Mouse (Mus musculus): ENCODE measurements at regions not wholly inside any gene's neighbourhood (a gene's known extent, or its start where the extent isn't known, plus 50 kb on each side); places are given as distances from the start of the nearest gene placed in this dataset.

DNA sequence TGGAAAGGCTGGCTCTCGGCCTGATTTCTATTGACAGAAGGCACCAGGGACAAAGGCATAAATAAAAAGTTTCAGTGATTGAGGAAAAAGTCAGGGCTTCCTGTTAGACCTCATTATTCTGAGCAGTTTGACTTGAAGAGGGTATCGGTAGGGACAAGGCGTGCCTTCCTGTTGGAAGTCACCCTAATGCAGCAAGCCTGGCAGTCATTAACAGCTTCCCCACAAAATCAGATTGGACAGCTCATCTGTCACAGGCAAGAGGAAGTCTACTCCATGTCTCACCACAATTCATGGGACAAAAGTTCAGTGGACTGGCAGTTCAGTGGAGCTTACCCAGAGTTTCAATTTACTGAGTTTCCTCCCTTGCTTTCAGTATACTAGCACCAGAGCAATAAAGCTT lies 715.5 kb downstream of the Fam181b start:
- no peaks in the 10 kb centered on the region for H3K4me1 ChIP-seq (replicated peaks; ENCODE audit: control insufficient read depth, insufficient read depth, low read length)
- WGBS, result 48% methylated on average over 3 of the region's 3 CpGs
- no peak overlapping the region for H3K9ac ChIP-seq (ENCODE audit: low read depth, low read length)
- H3K27ac ChIP-seq (ENCODE audit: low read depth, low read length), result no peak overlapping the region
- no peak overlapping the region for H3K4me3 ChIP-seq (ENCODE audit: low read depth, low read length)
- H3K36me3 ChIP-seq (ENCODE audit: control insufficient read depth, insufficient read depth, low read length), result no peaks in the 10 kb centered on the region
- no peak for DNase-seq (ENCODE audit: low spot score)
- no peaks in the 10 kb centered on the region for H3K27me3 ChIP-seq (ENCODE audit: control insufficient read depth, insufficient read depth, low read length)
- no peak overlapping the region for H3K4me2 ChIP-seq (replicated peaks; ENCODE audit: low read depth, low read length)
- no peak for ATAC-seq (ENCODE audit: low FRiP score)
- H3K9me3 ChIP-seq (ENCODE audit: control insufficient read depth, low read length), result no peaks in the 10 kb centered on the region

GRCm38 (mm10) chr7:93835697-93836096 lies 756.0 kb downstream of the Fam181b start:
- DNase-seq (ENCODE audit: low spot score) (no peak), ATAC-seq (ENCODE audit: low FRiP score) (no peak)
- Histone ChIP-seq H3K27me3 (ENCODE audit: control insufficient read depth, insufficient read depth, low read length) (no peaks in the 10 kb centered on the region), H3K4me3 (ENCODE audit: low read depth, low read length) (no peak overlapping the region), H3K27ac (ENCODE audit: low read depth, low read length) (no peak overlapping the region), H3K4me1 (replicated peaks; ENCODE audit: control insufficient read depth, insufficient read depth, low read length) (no peaks in the 10 kb centered on the region), H3K9ac (ENCODE audit: low read depth, low read length) (no peak overlapping the region), H3K9me3 (ENCODE audit: control insufficient read depth, low read length) (no peaks in the 10 kb centered on the region), H3K4me2 (replicated peaks; ENCODE audit: low read depth, low read length) (no peak overlapping the region), H3K36me3 (ENCODE audit: control insufficient read depth, insufficient read depth, low read length) (no peaks in the 10 kb centered on the region)
- 80% methylated on average over 3 of the region's 3 CpGs for WGBS

- H3K27me3 ChIP-seq (ENCODE audit: control insufficient read depth, insufficient read depth, low read length), result no peaks in the 10 kb centered on the region
- no peak overlapping the region for H3K4me2 ChIP-seq (replicated peaks; ENCODE audit: low read depth, low read length)
- DNase-seq (ENCODE audit: low spot score), result no peak
- 87% methylated on average over 2 of the region's 2 CpGs for WGBS
- no peaks in the 10 kb centered on the region for H3K36me3 ChIP-seq (ENCODE audit: control insufficient read depth, insufficient read depth, low read length)
- no peak overlapping the region for H3K9ac ChIP-seq (ENCODE audit: low read depth, low read length)
- H3K4me1 ChIP-seq (replicated peaks; ENCODE audit: control insufficient read depth, insufficient read depth, low read length), result no peaks in the 10 kb centered on the region
- no peak overlapping the region for H3K4me3 ChIP-seq (ENCODE audit: low read depth, low read length)
- H3K27ac ChIP-seq (ENCODE audit: low read depth, low read length), result no peak overlapping the region
- H3K9me3 ChIP-seq (ENCODE audit: control insufficient read depth, low read length), result no peaks in the 10 kb centered on the region
- ATAC-seq (ENCODE audit: low FRiP score), result no peak
These were observed 756.5 kb downstream of the Fam181b start for GRCm38 (mm10) chr7:93836169-93836568.

DNA sequence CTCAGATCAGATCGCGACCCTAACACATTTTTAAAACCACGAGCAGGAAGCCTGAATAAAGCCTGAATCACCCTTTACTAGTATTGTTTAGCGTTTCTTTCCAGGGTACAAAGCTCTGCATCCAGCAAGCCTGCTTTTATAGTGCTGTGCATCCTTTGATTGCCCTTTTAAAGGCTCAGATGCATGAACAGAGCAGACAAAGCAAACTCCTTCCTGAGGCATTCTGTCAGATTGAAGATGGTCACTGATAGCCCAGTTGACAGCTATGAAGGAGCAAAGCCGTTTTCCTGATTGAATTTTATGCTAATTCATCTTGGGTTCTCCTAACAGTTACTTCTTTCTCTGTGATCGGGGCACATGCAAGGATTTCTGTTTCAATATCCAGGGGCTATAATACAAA lies 775.4 kb downstream of the Fam181b start:
- H3K4me3 ChIP-seq (ENCODE audit: low read depth, low read length), result no peak overlapping the region
- no peak overlapping the region for H3K4me2 ChIP-seq (replicated peaks; ENCODE audit: low read depth, low read length)
- no peaks in the 10 kb centered on the region for H3K27me3 ChIP-seq (ENCODE audit: control insufficient read depth, insufficient read depth, low read length)
- DNase-seq (ENCODE audit: low spot score) (peak; percentile 12), ATAC-seq (ENCODE audit: low FRiP score) (peak; percentile 51)
- WGBS, result 46% methylated on average over 6 of the region's 6 CpGs
- no peaks in the 10 kb centered on the region for H3K9me3 ChIP-seq (ENCODE audit: control insufficient read depth, low read length)
- no peaks in the 10 kb centered on the region for H3K36me3 ChIP-seq (ENCODE audit: control insufficient read depth, insufficient read depth, low read length)
- H3K27ac ChIP-seq (ENCODE audit: low read depth, low read length), result no peak overlapping the region
- H3K9ac ChIP-seq (ENCODE audit: low read depth, low read length), result no peak overlapping the region
- H3K4me1 ChIP-seq (replicated peaks; ENCODE audit: control insufficient read depth, insufficient read depth, low read length), result no peaks in the 10 kb centered on the region

DNA sequence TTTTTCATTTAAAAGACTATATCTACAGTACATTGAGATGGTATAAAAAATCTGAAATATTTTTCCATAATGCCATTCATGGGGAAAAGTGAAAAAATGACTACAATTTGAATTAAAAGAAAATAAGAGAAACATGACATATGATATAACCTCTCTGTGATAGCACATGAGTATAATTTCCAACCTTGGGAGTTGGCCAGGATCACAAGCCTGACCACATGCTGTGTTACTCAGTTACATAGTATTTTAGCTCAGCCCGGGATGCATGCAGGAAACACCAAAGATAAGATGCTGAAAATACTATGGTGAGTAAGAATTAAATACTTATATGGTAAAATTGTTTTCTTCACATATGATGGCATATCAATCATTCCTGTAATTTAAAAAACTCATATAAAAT lies 814.0 kb downstream of the Fam181b start:
- no peaks in the 10 kb centered on the region for H3K27me3 ChIP-seq (ENCODE audit: control insufficient read depth, insufficient read depth, low read length)
- no peak overlapping the region for H3K4me2 ChIP-seq (replicated peaks; ENCODE audit: low read depth, low read length)
- no peak overlapping the region for H3K27ac ChIP-seq (ENCODE audit: low read depth, low read length)
- H3K9me3 ChIP-seq (ENCODE audit: control insufficient read depth, low read length), result no peaks in the 10 kb centered on the region
- H3K4me3 ChIP-seq (ENCODE audit: low read depth, low read length), result no peak overlapping the region
- H3K36me3 ChIP-seq (ENCODE audit: control insufficient read depth, insufficient read depth, low read length), result no peaks in the 10 kb centered on the region
- H3K9ac ChIP-seq (ENCODE audit: low read depth, low read length), result no peak overlapping the region
- H3K4me1 ChIP-seq (replicated peaks; ENCODE audit: control insufficient read depth, insufficient read depth, low read length), result no peaks in the 10 kb centered on the region
- 90% methylated on average over 1 of the region's 1 CpGs for WGBS
- ATAC-seq (ENCODE audit: low FRiP score) (no peak), DNase-seq (ENCODE audit: low spot score) (no peak)

DNA sequence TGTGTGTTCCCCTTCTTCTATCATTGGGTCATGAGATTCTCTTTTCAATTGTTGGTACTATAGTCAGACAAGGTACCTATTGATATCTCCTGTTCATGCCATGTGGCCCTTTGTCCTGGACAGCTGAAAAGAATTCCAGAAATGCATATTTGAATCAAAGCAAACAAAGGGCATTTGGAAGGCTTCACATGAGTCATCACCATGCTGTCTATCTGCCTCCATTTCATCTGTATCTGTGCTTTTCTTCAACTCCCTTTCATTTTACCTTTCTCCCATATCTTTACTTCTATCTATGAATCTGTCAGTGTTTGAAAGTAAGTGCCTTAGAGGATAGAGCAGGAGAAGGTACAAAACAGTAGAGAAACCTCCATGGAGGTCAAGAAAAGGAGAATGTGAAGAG lies 817.3 kb downstream of the Fam181b start:
- H3K4me2 ChIP-seq (replicated peaks; ENCODE audit: low read depth, low read length), result no peak overlapping the region
- H3K27ac ChIP-seq (ENCODE audit: low read depth, low read length), result no peak overlapping the region
- H3K4me3 ChIP-seq (ENCODE audit: low read depth, low read length), result no peak overlapping the region
- DNase-seq (ENCODE audit: low spot score) (no peak), ATAC-seq (ENCODE audit: low FRiP score) (no peak)
- no peaks in the 10 kb centered on the region for H3K9me3 ChIP-seq (ENCODE audit: control insufficient read depth, low read length)
- no peak overlapping the region for H3K9ac ChIP-seq (ENCODE audit: low read depth, low read length)
- no peaks in the 10 kb centered on the region for H3K27me3 ChIP-seq (ENCODE audit: control insufficient read depth, insufficient read depth, low read length)
- no peaks in the 10 kb centered on the region for H3K4me1 ChIP-seq (replicated peaks; ENCODE audit: control insufficient read depth, insufficient read depth, low read length)
- H3K36me3 ChIP-seq (ENCODE audit: control insufficient read depth, insufficient read depth, low read length), result no peaks in the 10 kb centered on the region

DNA sequence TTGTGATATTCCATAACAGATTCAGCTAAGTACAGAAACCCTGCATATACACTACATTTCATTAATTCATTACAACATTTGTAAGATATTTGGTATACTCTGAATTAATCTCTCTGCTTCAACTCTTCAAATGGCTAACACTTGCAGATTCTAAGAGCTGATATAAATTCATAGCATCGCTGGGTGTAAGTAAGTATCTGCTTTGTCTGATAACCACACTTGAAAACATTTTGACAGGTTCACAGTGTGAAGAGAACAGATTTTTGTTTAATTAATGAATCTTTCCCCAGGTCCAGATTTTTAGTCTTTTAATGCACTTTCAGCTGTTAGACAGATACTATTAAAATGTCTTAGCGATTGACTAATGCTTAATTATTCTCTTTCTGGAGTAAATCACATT lies 823.1 kb downstream of the Fam181b start:
- H3K27me3 ChIP-seq (ENCODE audit: control insufficient read depth, insufficient read depth, low read length), result no peaks in the 10 kb centered on the region
- H3K4me1 ChIP-seq (replicated peaks; ENCODE audit: control insufficient read depth, insufficient read depth, low read length), result no peaks in the 10 kb centered on the region
- H3K4me3 ChIP-seq (ENCODE audit: low read depth, low read length), result no peak overlapping the region
- H3K36me3 ChIP-seq (ENCODE audit: control insufficient read depth, insufficient read depth, low read length), result no peaks in the 10 kb centered on the region
- ATAC-seq (ENCODE audit: low FRiP score) (no peak), DNase-seq (ENCODE audit: low spot score) (no peak)
- WGBS, result 83% methylated on average over 2 of the region's 2 CpGs
- no peaks in the 10 kb centered on the region for H3K9me3 ChIP-seq (ENCODE audit: control insufficient read depth, low read length)
- H3K9ac ChIP-seq (ENCODE audit: low read depth, low read length), result no peak overlapping the region
- no peak overlapping the region for H3K27ac ChIP-seq (ENCODE audit: low read depth, low read length)
- H3K4me2 ChIP-seq (replicated peaks; ENCODE audit: low read depth, low read length), result no peak overlapping the region

- Histone ChIP-seq H3K36me3 (ENCODE audit: control insufficient read depth, insufficient read depth, low read length) (no peaks in the 10 kb centered on the region), H3K27ac (ENCODE audit: low read depth, low read length) (no peak overlapping the region), H3K27me3 (ENCODE audit: control insufficient read depth, insufficient read depth, low read length) (no peaks in the 10 kb centered on the region), H3K9ac (ENCODE audit: low read depth, low read length) (no peak overlapping the region), H3K4me3 (ENCODE audit: low read depth, low read length) (no peak overlapping the region), H3K4me1 (replicated peaks; ENCODE audit: control insufficient read depth, insufficient read depth, low read length) (no peaks in the 10 kb centered on the region), H3K4me2 (replicated peaks; ENCODE audit: low read depth, low read length) (no peak overlapping the region), H3K9me3 (ENCODE audit: control insufficient read depth, low read length) (no peaks in the 10 kb centered on the region)
- DNase-seq (ENCODE audit: low spot score) (no peak), ATAC-seq (ENCODE audit: low FRiP score) (no peak)
- 87% methylated on average over 3 of the region's 3 CpGs for WGBS
These were observed 857.3 kb downstream of the Fam181b start for GRCm38 (mm10) chr7:93936925-93937324.

- H3K36me3 ChIP-seq (ENCODE audit: control insufficient read depth, insufficient read depth, low read length), result no peaks in the 10 kb centered on the region
- 83% methylated on average over 3 of the region's 3 CpGs for WGBS
- H3K4me1 ChIP-seq (replicated peaks; ENCODE audit: control insufficient read depth, insufficient read depth, low read length), result no peaks in the 10 kb centered on the region
- H3K9ac ChIP-seq (ENCODE audit: low read depth, low read length), result no peak overlapping the region
- no peaks in the 10 kb centered on the region for H3K9me3 ChIP-seq (ENCODE audit: control insufficient read depth, low read length)
- H3K4me2 ChIP-seq (replicated peaks; ENCODE audit: low read depth, low read length), result no peak overlapping the region
- ATAC-seq (ENCODE audit: low FRiP score) (no peak), DNase-seq (ENCODE audit: low spot score) (no peak)
- H3K27ac ChIP-seq (ENCODE audit: low read depth, low read length), result no peak overlapping the region
- no peaks in the 10 kb centered on the region for H3K27me3 ChIP-seq (ENCODE audit: control insufficient read depth, insufficient read depth, low read length)
- H3K4me3 ChIP-seq (ENCODE audit: low read depth, low read length), result no peak overlapping the region
These were observed 902.4 kb downstream of the Fam181b start for GRCm38 (mm10) chr7:93982103-93982502.
